Mouse (Mus musculus): ENCODE measurements around the gene 1700102P08Rik. TPM values are rescaled to one million over a fixed set of nuclear protein-coding genes. Genes with fewer than 3 reads are reported as not detected.

Gene 1700102P08Rik
- polyA plus RNA-seq, 1 experiment: not detected

- H3K4me1 ChIP-seq (ENCODE audit: control insufficient read depth, insufficient read depth, low read length): no peaks in the 10 kb centered on the region
- TF ChIP-seq CTCF (IDR thresholded peaks at IDR 0.05; ENCODE audit: control insufficient read depth, insufficient read depth, low read length) (no peak), POLR2A (IDR thresholded peaks at IDR 0.05; ENCODE audit: borderline replicate concordance, control insufficient read depth, low read depth, low read length) (no peak)
- no peak within 1 kb of the TSS for H3K4me3 ChIP-seq (replicated peaks; ENCODE audit: control insufficient read depth, low read depth, low read length)
- no peak within 1 kb of the TSS for H3K27ac ChIP-seq (ENCODE audit: control insufficient read depth, insufficient read depth, low read depth, low read length, poor library complexity)
Observed at GRCm38 (mm10) chr9:108428384-108428783, 35.8 kb downstream of the 1700102P08Rik start, which contains the start of gene Ccdc36. Gene Ccdc36 (minus strand): TSS chr9:108428484.

- Histone ChIP-seq H3K4me3 (replicated peaks; ENCODE audit: control insufficient read depth, low read depth, low read length) (no peak overlapping the region), H3K27ac (ENCODE audit: control insufficient read depth, insufficient read depth, low read depth, low read length, poor library complexity) (no peak overlapping the region), H3K4me1 (ENCODE audit: control insufficient read depth, insufficient read depth, low read length) (no peaks in the 10 kb centered on the region)
- WGBS: 54% methylated on average over 32 of the region's 32 CpGs
- TF ChIP-seq CTCF (IDR thresholded peaks at IDR 0.05; ENCODE audit: control insufficient read depth, insufficient read depth, low read length) (no peak), POLR2A (IDR thresholded peaks at IDR 0.05; ENCODE audit: borderline replicate concordance, control insufficient read depth, low read depth, low read length) (no peak)
Observed at GRCm38 (mm10) chr9:108431431-108432067, 38.9 kb downstream of the 1700102P08Rik start.

- TF ChIP-seq POLR2A (IDR thresholded peaks at IDR 0.05; ENCODE audit: borderline replicate concordance, control insufficient read depth, low read depth, low read length) (no peak), CTCF (IDR thresholded peaks at IDR 0.05; ENCODE audit: control insufficient read depth, insufficient read depth, low read length) (no peak)
- 76% methylated on average over 3 of the region's 3 CpGs for WGBS
- Histone ChIP-seq H3K4me3 (replicated peaks; ENCODE audit: control insufficient read depth, low read depth, low read length) (no peak within 1 kb of the TSS), H3K4me1 (ENCODE audit: control insufficient read depth, insufficient read depth, low read length) (no peaks in the 10 kb centered on the region), H3K27ac (ENCODE audit: control insufficient read depth, insufficient read depth, low read depth, low read length, poor library complexity) (no peak within 1 kb of the TSS)
Observed at GRCm38 (mm10) chr9:108436182-108436581, 43.6 kb downstream of the 1700102P08Rik start, which contains the start of gene BC048562. Gene BC048562 (plus strand): TSS chr9:108436482.

- 89% methylated on average over 6 of the region's 6 CpGs for WGBS
- Histone ChIP-seq H3K4me1 (ENCODE audit: control insufficient read depth, insufficient read depth, low read length) (no peaks in the 10 kb centered on the region; the same call in 1 of the 2 replicates), H3K27ac (ENCODE audit: control insufficient read depth, insufficient read depth, low read depth, low read length, poor library complexity) (no peak overlapping the region), H3K4me3 (replicated peaks; ENCODE audit: control insufficient read depth, low read depth, low read length) (no peak overlapping the region)
- no peak for TF ChIP-seq CTCF (IDR thresholded peaks at IDR 0.05; ENCODE audit: control insufficient read depth, insufficient read depth, low read length)
- TF ChIP-seq POLR2A (IDR thresholded peaks at IDR 0.05; ENCODE audit: borderline replicate concordance, control insufficient read depth, low read depth, low read length): no peak
Observed at GRCm38 (mm10) chr9:108439176-108439575, 46.6 kb downstream of the 1700102P08Rik start.

- no peak overlapping the region for H3K27ac ChIP-seq (ENCODE audit: control insufficient read depth, insufficient read depth, low read depth, low read length, poor library complexity)
- peaks cover 6% of the 10 kb centered on the region for H3K4me1 ChIP-seq (ENCODE audit: control insufficient read depth, insufficient read depth, low read length)
- H3K4me3 ChIP-seq (replicated peaks; ENCODE audit: control insufficient read depth, low read depth, low read length): no peak overlapping the region
- TF ChIP-seq CTCF (IDR thresholded peaks at IDR 0.05; ENCODE audit: control insufficient read depth, insufficient read depth, low read length) (no peak), POLR2A (IDR thresholded peaks at IDR 0.05; ENCODE audit: borderline replicate concordance, control insufficient read depth, low read depth, low read length) (no peak)
- 75% methylated on average over 5 of the region's 5 CpGs for WGBS
Observed at GRCm38 (mm10) chr9:108440485-108440884, 47.9 kb downstream of the 1700102P08Rik start.

GRCm38 (mm10) chr9:108441236-108441919, 48.8 kb downstream of the 1700102P08Rik start:
- TF ChIP-seq POLR2A (IDR thresholded peaks at IDR 0.05; ENCODE audit: borderline replicate concordance, control insufficient read depth, low read depth, low read length) (no peak), CTCF (IDR thresholded peaks at IDR 0.05; ENCODE audit: control insufficient read depth, insufficient read depth, low read length) (no peak)
- Histone ChIP-seq H3K27ac (ENCODE audit: control insufficient read depth, insufficient read depth, low read depth, low read length, poor library complexity) (no peak overlapping the region), H3K4me3 (replicated peaks; ENCODE audit: control insufficient read depth, low read depth, low read length) (no peak overlapping the region), H3K4me1 (ENCODE audit: control insufficient read depth, insufficient read depth, low read length) (peaks cover 9% of the 10 kb centered on the region)
- 88% methylated on average over 11 of the region's 11 CpGs for WGBS

GRCm38 (mm10) chr9:108445125-108445524, 52.5 kb downstream of the 1700102P08Rik start:
- Histone ChIP-seq H3K27ac (ENCODE audit: control insufficient read depth, insufficient read depth, low read depth, low read length, poor library complexity) (no peak overlapping the region), H3K4me1 (ENCODE audit: control insufficient read depth, insufficient read depth, low read length) (peaks cover 9% of the 10 kb centered on the region), H3K4me3 (replicated peaks; ENCODE audit: control insufficient read depth, low read depth, low read length) (no peak overlapping the region)
- TF ChIP-seq POLR2A (IDR thresholded peaks at IDR 0.05; ENCODE audit: borderline replicate concordance, control insufficient read depth, low read depth, low read length) (no peak), CTCF (IDR thresholded peaks at IDR 0.05; ENCODE audit: control insufficient read depth, insufficient read depth, low read length) (no peak)
- 21% methylated on average over 9 of the region's 9 CpGs for WGBS

- Histone ChIP-seq H3K4me3 (replicated peaks; ENCODE audit: control insufficient read depth, low read depth, low read length) (no peak overlapping the region), H3K4me1 (ENCODE audit: control insufficient read depth, insufficient read depth, low read length) (peaks cover 6% of the 10 kb centered on the region), H3K27ac (ENCODE audit: control insufficient read depth, insufficient read depth, low read depth, low read length, poor library complexity) (no peak overlapping the region)
- no peak for TF ChIP-seq CTCF (IDR thresholded peaks at IDR 0.05; ENCODE audit: control insufficient read depth, insufficient read depth, low read length)
- no peak for TF ChIP-seq POLR2A (IDR thresholded peaks at IDR 0.05; ENCODE audit: borderline replicate concordance, control insufficient read depth, low read depth, low read length)
- 72% methylated on average over 4 of the region's 4 CpGs for WGBS
Observed at GRCm38 (mm10) chr9:108449860-108450259, 57.3 kb downstream of the 1700102P08Rik start.

All from bone marrow, adult 2 months (tissue).